Comparison of ENCODE assay signal across 15 mouse cellular contexts in genomic region chr4:117277021-117277420, GRCm38 (mm10). TPM values are rescaled to one million over a fixed set of nuclear protein-coding genes. Genes with fewer than 3 reads are reported as not detected.
DNase-seq lines count a peak whose midpoint lies in the region; ATAC-seq lines count a peak whose summit lies in the region.
"Had no signal": no experiment of that assay in that cellular context is flagged by ENCODE, and none has a peak within 500 bp of the region (broad histone marks: within the 10 kb centered on the region; RNA-seq: fewer than 3 reads in every experiment).

No protein-coding gene starts in this region.

- H3K9me3 ChIP-seq in hindbrain, embryonic 11.5 days (ENCODE audit: control insufficient read depth, low read length), result no peaks in the 10 kb centered on the region
- H3K9me3 ChIP-seq in neural tube, embryonic 13.5 days, result peaks cover 8% of the 10 kb centered on the region; the same call in 1 of the 2 replicates
- H3K9me3 ChIP-seq: intestine, embryonic 15.5 days had no signal

- H3K4me3 ChIP-seq in hindbrain, embryonic 11.5 days (ENCODE audit: low read depth, low read length), result no peak overlapping the region
- H3K4me3 ChIP-seq in neural tube, embryonic 13.5 days, result no peak overlapping the region
- H3K4me3 ChIP-seq: heart, embryonic 13.5 days; intestine, embryonic 15.5 days; limb, embryonic 12.5 days had no signal

- H3K27ac ChIP-seq in hindbrain, embryonic 11.5 days (ENCODE audit: low read depth, low read length), result peak overlapping the region; percentile 80
- H3K27ac ChIP-seq in neural tube, embryonic 13.5 days (replicated peaks), result peak overlapping the region; percentile 62; the same call in 1 of the 2 replicates
- H3K27ac ChIP-seq: heart, embryonic 13.5 days; intestine, embryonic 15.5 days; limb, embryonic 12.5 days had no signal

- H3K4me1 ChIP-seq in hindbrain, embryonic 11.5 days (replicated peaks; ENCODE audit: control insufficient read depth, insufficient read depth, low read length), result peaks cover 10% of the 10 kb centered on the region
- H3K4me1 ChIP-seq in neural tube, embryonic 13.5 days (replicated peaks), result peaks cover 74% of the 10 kb centered on the region

- ATAC-seq in hindbrain, embryonic 11.5 days (ENCODE audit: low FRiP score), result no peak
- ATAC-seq in neural tube, embryonic 13.5 days (ENCODE audit: low read depth), result no peak
- ATAC-seq: intestine, embryonic 15.5 days had no signal

- DNase-seq in adrenal gland, postnatal 10 days, result peak; percentile 60
- no peak for DNase-seq in adrenal gland, adult 18-20 months (ENCODE audit: low spot score in 2 of 2)
- DNase-seq in lung, adult 18-20 months, result peak; percentile 52 to 70
- DNase-seq in lung, postnatal 4 days, result no peak
- no peak for DNase-seq in hindbrain, embryonic 11.5 days (ENCODE audit: low spot score)
- no peak for DNase-seq in liver
- DNase-seq in kidney, postnatal 36 days, result no peak
- DNase-seq: lung, embryonic 14.5 days; midbrain, embryonic 14.5 days; thymus, adult 2 months had no signal

- H3K9ac ChIP-seq in hindbrain, embryonic 11.5 days (ENCODE audit: low read depth, low read length), result no peak overlapping the region
- H3K9ac ChIP-seq in neural tube, embryonic 13.5 days, result no peak overlapping the region
- H3K9ac ChIP-seq: heart, embryonic 13.5 days; intestine, embryonic 15.5 days; lung, embryonic 14.5 days had no signal

- H3K36me3 ChIP-seq in hindbrain, embryonic 11.5 days (ENCODE audit: control insufficient read depth, insufficient read depth, low read length), result peaks cover 25% of the 10 kb centered on the region
- H3K36me3 ChIP-seq in neural tube, embryonic 13.5 days, result peaks cover 94% of the 10 kb centered on the region

- no peak overlapping the region for H3K4me2 ChIP-seq in hindbrain, embryonic 11.5 days (replicated peaks; ENCODE audit: low read depth, low read length)
- no peak overlapping the region for H3K4me2 ChIP-seq in neural tube, embryonic 13.5 days
- H3K4me2 ChIP-seq: heart, embryonic 13.5 days; intestine, embryonic 15.5 days; limb, embryonic 12.5 days; lung, embryonic 14.5 days had no signal

- H3K27me3 ChIP-seq in hindbrain, embryonic 11.5 days (ENCODE audit: control insufficient read depth, insufficient read depth, low read length), result no peaks in the 10 kb centered on the region
- H3K27me3 ChIP-seq in neural tube, embryonic 13.5 days, result no peaks in the 10 kb centered on the region
- H3K27me3 ChIP-seq: heart, embryonic 13.5 days; intestine, embryonic 15.5 days; limb, embryonic 12.5 days had no signal

- WGBS in hindbrain, embryonic 11.5 days, result 87% methylated on average over 13 of the region's 13 CpGs
- WGBS in neural tube, embryonic 13.5 days, result 57% methylated on average over 13 of the region's 13 CpGs

RNA-seq across cellular contexts. Expression of gene Armh1, which starts 25.1 kb away (rescaled TPM):
- 1 to 10 TPM; 1.5 to 1.8 TPM for total RNA-seq in adrenal gland, postnatal 10 days (2021)
- 1 to 10 TPM; 1.9 to 2.4 TPM for total RNA-seq in adrenal gland, adult 18-20 months (2021)
- 0.53 TPM in 1 of 2 replicates, not detected in the other for polyA plus RNA-seq in hindbrain, embryonic 11.5 days (2014; fragmentation: Nextera tagmentation; extraction: Ambion mirVana)
- 0.28 and 0.66 TPM in 2 replicates for polyA plus RNA-seq in neural tube, embryonic 13.5 days (2015; fragmentation: Nextera tagmentation; extraction: Ambion mirVana)
- polyA plus RNA-seq: small intestine, adult 2 months had no signal

RNA-seq across cellular contexts. Expression of gene Tmem53, which starts 25.3 kb away (rescaled TPM):
- total RNA-seq in adrenal gland, postnatal 10 days (2021), result 10 to 100 TPM; 50.4 to 60.9 TPM
- 10 to 100 TPM; 38.6 to 66.8 TPM for total RNA-seq in adrenal gland, adult 18-20 months (2021)
- 11.4 and 13.1 TPM in 2 replicates for polyA plus RNA-seq in hindbrain, embryonic 11.5 days (2014; fragmentation: Nextera tagmentation; extraction: Ambion mirVana)
- 5.9 and 6.5 TPM in 2 replicates for polyA plus RNA-seq in neural tube, embryonic 13.5 days (2015; fragmentation: Nextera tagmentation; extraction: Ambion mirVana)

Comparison
In these comparisons a context has a peak if more than half of its experiments do, and no peak if none do; other contexts are left out.
1. DNase-seq: peak in adrenal gland, postnatal 10 days (single experiment) and lung, adult 18-20 months (2 of 2); none in adrenal gland, adult 18-20 months (0 of 2), lung, postnatal 4 days (0 of 2), hindbrain, embryonic 11.5 days (single experiment), liver (single experiment) and kidney, postnatal 36 days (0 of 2).